Mouse (Mus musculus) kidney, adult 2 months (tissue): Measurements from ENCODE around the gene Tmem170b.

Experiments used
- CTCF ChIP-seq: fragments of 200-500 bp; conservative IDR thresholded peaks from 2 replicates; pipeline ENCODE4 v1.5.1; 2011; ENCODE audit warnings: low read depth, mild to moderate bottlenecking, control low read depth, low read length, moderate library complexity, mixed read lengths; ENCODE audit not compliant: insufficient read depth, insufficient read length
- POLR2A ChIP-seq: fragments of 200-500 bp; IDR thresholded peaks from one replicate; pipeline ENCODE4 v1.6.1; 2011; ENCODE audit warnings: low read depth, low read length, control low read depth

DNA sequence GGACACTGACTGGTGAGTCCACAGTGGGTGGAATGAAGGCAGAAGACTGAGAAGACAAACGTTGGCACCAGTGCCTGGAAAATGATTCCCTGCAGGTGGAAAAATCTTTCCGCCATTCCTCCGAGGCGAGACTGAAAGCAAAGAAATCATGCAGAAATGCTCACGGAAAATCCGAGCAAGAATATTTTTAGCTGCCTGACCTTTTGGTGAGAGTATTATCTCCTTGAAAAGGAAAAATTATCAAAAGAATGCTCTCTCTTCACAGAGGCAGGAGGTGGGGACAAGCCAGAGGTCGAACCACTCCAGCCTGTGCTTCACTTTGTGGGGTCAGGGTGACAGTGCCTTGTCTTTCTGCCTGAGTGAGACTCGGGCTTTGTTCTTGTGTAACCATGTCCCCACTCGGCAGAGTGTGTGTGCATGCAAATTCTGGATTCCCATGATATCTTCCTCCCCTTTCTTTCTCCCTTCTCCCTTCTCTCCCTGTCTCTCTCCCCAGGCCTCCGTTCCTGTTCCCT is 49.9 kb downstream of the Tmem170b start:
- TF ChIP-seq CTCF (no peak), POLR2A (no peak)
